In genomic region chr1:34871170-34871569, GRCm38 (mm10) we compare ENCODE assay signal across 20 mouse cellular contexts. TPM values are rescaled to one million over a fixed set of nuclear protein-coding genes. Genes with fewer than 3 reads are reported as not detected.
DNase-seq lines count a peak whose midpoint lies in the region; ATAC-seq lines count a peak whose summit lies in the region.
"Had no signal": no experiment of that assay in that cellular context is flagged by ENCODE, and none has a peak within 500 bp of the region (broad histone marks: within the 10 kb centered on the region; RNA-seq: fewer than 3 reads in every experiment).

No protein-coding gene starts in this region.

- DNase-seq in heart, adult 11 months, result peak; percentile 81
- no peak for DNase-seq in heart, postnatal 4 days
- DNase-seq in liver, embryonic 11.5 days (ENCODE audit: low spot score), result peak; percentile 2
- DNase-seq: adrenal gland, adult 2 months; adrenal gland, postnatal 10 days; adrenal gland, postnatal 25 days; cerebellum, adult 11 months; cerebellum, adult 18-20 months; cerebellum, adult 8-10 months; cerebellum, adult 9-11 months; cerebellum, postnatal 14 days; cerebellum, postnatal 36 days; embryo, embryonic 11 days had no signal

- H3K4me1 ChIP-seq in liver, embryonic 11.5 days (replicated peaks; ENCODE audit: control insufficient read depth, insufficient read depth, low read length), result no peaks in the 10 kb centered on the region
- H3K4me1 ChIP-seq in liver, embryonic 12.5 days, result peaks cover 2% of the 10 kb centered on the region; the same call in 1 of the 2 replicates
- H3K4me1 ChIP-seq: embryonic facial prominence, embryonic 13.5 days; embryonic facial prominence, embryonic 15.5 days; forebrain, embryonic 10.5 days; forebrain, embryonic 13.5 days; forebrain, embryonic 15.5 days had no signal

- H3K4me3 ChIP-seq in liver, embryonic 11.5 days (ENCODE audit: low read depth, low read length), result no peak overlapping the region
- H3K4me3 ChIP-seq in liver, embryonic 12.5 days, result no peak overlapping the region
- H3K4me3 ChIP-seq: embryonic facial prominence, embryonic 13.5 days; embryonic facial prominence, embryonic 15.5 days; erythroblast, embryonic 14.5 days; forebrain, embryonic 10.5 days; forebrain, embryonic 13.5 days; forebrain, embryonic 15.5 days had no signal

- no peaks in the 10 kb centered on the region for H3K27me3 ChIP-seq in liver, embryonic 11.5 days (replicated peaks; ENCODE audit: control insufficient read depth, insufficient read depth, low read length)
- H3K27me3 ChIP-seq in liver, embryonic 12.5 days (replicated peaks), result no peaks in the 10 kb centered on the region
- H3K27me3 ChIP-seq: embryonic facial prominence, embryonic 13.5 days; embryonic facial prominence, embryonic 15.5 days; forebrain, embryonic 13.5 days; forebrain, embryonic 15.5 days had no signal

- no peak overlapping the region for H3K9ac ChIP-seq in liver, embryonic 11.5 days (ENCODE audit: low read depth, low read length)
- H3K9ac ChIP-seq in liver, embryonic 12.5 days, result no peak overlapping the region
- H3K9ac ChIP-seq: embryonic facial prominence, embryonic 13.5 days; embryonic facial prominence, embryonic 15.5 days; forebrain, embryonic 13.5 days; forebrain, embryonic 15.5 days had no signal

- 89% methylated on average over 9 of the region's 9 CpGs for WGBS in liver, embryonic 11.5 days
- 83% methylated on average over 9 of the region's 9 CpGs for WGBS in liver, embryonic 12.5 days (ENCODE audit: insufficient replicate concordance)

- no peaks in the 10 kb centered on the region for H3K9me3 ChIP-seq in liver, embryonic 11.5 days (ENCODE audit: control insufficient read depth, low read length)
- H3K9me3 ChIP-seq in liver, embryonic 12.5 days (replicated peaks), result no peaks in the 10 kb centered on the region
- H3K9me3 ChIP-seq: embryonic facial prominence, embryonic 13.5 days; embryonic facial prominence, embryonic 15.5 days; forebrain, embryonic 10.5 days; forebrain, embryonic 13.5 days; forebrain, embryonic 15.5 days had no signal

- H3K27ac ChIP-seq in liver, embryonic 11.5 days (ENCODE audit: low read depth, low read length), result no peak overlapping the region
- no peak overlapping the region for H3K27ac ChIP-seq in liver, embryonic 12.5 days
- H3K27ac ChIP-seq: embryonic facial prominence, embryonic 13.5 days; embryonic facial prominence, embryonic 15.5 days; forebrain, embryonic 10.5 days; forebrain, embryonic 13.5 days; forebrain, embryonic 15.5 days had no signal

- peaks cover 2% of the 10 kb centered on the region; the same call in 1 of the 2 replicates for H3K36me3 ChIP-seq in liver, embryonic 11.5 days (ENCODE audit: control insufficient read depth, insufficient read depth, low read length)
- peaks cover 22% of the 10 kb centered on the region for H3K36me3 ChIP-seq in liver, embryonic 12.5 days
- H3K36me3 ChIP-seq: embryonic facial prominence, embryonic 13.5 days; embryonic facial prominence, embryonic 15.5 days had no signal

- H3K4me2 ChIP-seq in liver, embryonic 11.5 days, result no peak overlapping the region
- no peak overlapping the region for H3K4me2 ChIP-seq in liver, embryonic 12.5 days
- H3K4me2 ChIP-seq: embryonic facial prominence, embryonic 13.5 days; embryonic facial prominence, embryonic 15.5 days; forebrain, embryonic 13.5 days; forebrain, embryonic 15.5 days had no signal

- no peak for ATAC-seq in liver, embryonic 11.5 days (replicated peaks; ENCODE audit: low FRiP score)
- ATAC-seq in liver, embryonic 12.5 days, result no peak
- ATAC-seq: forebrain, embryonic 13.5 days; forebrain, embryonic 15.5 days had no signal

RNA-seq across cellular contexts. Expression of gene Plekhb2, which starts 21.4 kb away (rescaled TPM):
- 10 to 100 TPM; 67.0 to 73.6 TPM for total RNA-seq in heart, postnatal 4 days (2021)
- 18.0 and 19.5 TPM in 2 replicates for polyA plus RNA-seq in liver, embryonic 11.5 days (2014; fragmentation: Nextera tagmentation; extraction: Ambion mirVana)
- polyA plus RNA-seq in liver, embryonic 12.5 days (2016; fragmentation: Nextera tagmentation; extraction: Ambion mirVana), result 12.5 and 13.3 TPM in 2 replicates

RNA-seq across cellular contexts. Expression of gene Fam168b, which starts 28.3 kb away (rescaled TPM):
- total RNA-seq in heart, postnatal 4 days (2021), result 10 to 100 TPM; 83.2 to 89.8 TPM
- polyA plus RNA-seq in liver, embryonic 11.5 days (2014; fragmentation: Nextera tagmentation; extraction: Ambion mirVana), result 54.5 and 56.3 TPM in 2 replicates
- 32.6 and 35.1 TPM in 2 replicates for polyA plus RNA-seq in liver, embryonic 12.5 days (2016; fragmentation: Nextera tagmentation; extraction: Ambion mirVana)
